Mouse (Mus musculus) liver, embryonic 15.5 days (tissue): ENCODE results near the gene Myd88. TPM values are rescaled to one million over a fixed set of nuclear protein-coding genes. Genes with fewer than 3 reads are reported as not detected.

Experiments used
- ATAC-seq: fragments of 200-750 bp; cut with Nextera tagmentation; 2 replicates; pipeline ENCODE4 v1.8.0; 2017; ENCODE audit warnings: moderate number of reproducible peaks, mild to moderate bottlenecking, moderate library complexity; ENCODE audit not compliant: insufficient read depth
- H3K27ac ChIP-seq: fragments of 300-500 bp; sonication (generic); replicated peaks from 2 replicates; pipeline ENCODE4 v1.5.1; 2015; ENCODE audit warnings: mild to moderate bottlenecking, inconsistent platforms
- H3K27me3 ChIP-seq: fragments of 300-500 bp; sonication (generic); 2 replicates; pipeline ENCODE4 v1.6.1; 2015; ENCODE audit warnings: mild to moderate bottlenecking, inconsistent platforms
- H3K36me3 ChIP-seq: fragments of 300-500 bp; sonication (generic); replicated peaks from 2 replicates; pipeline ENCODE4 v1.6.1; 2015; ENCODE audit warnings: moderate library complexity, mild to moderate bottlenecking, inconsistent platforms
- H3K4me1 ChIP-seq: fragments of 300-500 bp; sonication (generic); replicated peaks from 2 replicates; pipeline ENCODE4 v1.6.1; 2015; ENCODE audit warnings: inconsistent platforms
- H3K4me2 ChIP-seq: fragments of 300-500 bp; sonication (generic); 2 replicates; pipeline ENCODE4 v1.6.1; 2015; ENCODE audit warnings: moderate library complexity, mild to moderate bottlenecking, inconsistent platforms
- H3K4me3 ChIP-seq: fragments of 300-500 bp; sonication (generic); replicated peaks from 2 replicates; pipeline ENCODE4 v1.5.1; 2015; ENCODE audit warnings: mild to moderate bottlenecking, inconsistent platforms
- H3K9ac ChIP-seq: fragments of 300-500 bp; sonication (generic); 2 replicates; pipeline ENCODE4 v1.6.1; 2015; ENCODE audit warnings: moderate library complexity, mild to moderate bottlenecking, inconsistent platforms
- H3K9me3 ChIP-seq: fragments of 300-500 bp; sonication (generic); replicated peaks from 2 replicates; pipeline ENCODE4 v1.6.1; 2016; ENCODE audit warnings: inconsistent platforms
- WGBS: fragments of 180-500 bp; shearing (Covaris S2); methylation state at CpG from one replicate; pipeline ENCODE4 v1.1.7; 2015; ENCODE audit warnings: mixed read lengths; ENCODE audit not compliant: insufficient replicate concordance; 5-methylcytosine and 5-hydroxymethylcytosine counted together
- polyA plus RNA-seq: library from polyadenylated mRNA; unstranded; fragments of >200 nt; fragmentation: Nextera tagmentation; extraction: Ambion mirVana; gene quantifications from 2 replicates; pipeline ENCODE4 v1.2.1, GENCODE M21; 2015

Gene Myd88
- polyA plus RNA-seq, 1 experiment from 2014 or later: 15.3 TPM

GRCm38 (mm10) chr9:119363229-119363628 lies 22.0 kb upstream of the Myd88 start:
- Histone ChIP-seq H3K4me1 (peaks cover 2% of the 10 kb centered on the region), H3K4me3 (no peak overlapping the region), H3K27me3 (0 out of 2 replicates have a peak, but pooled peaks cover 2% of the 10 kb centered on the region), H3K9me3 (no peaks in the 10 kb centered on the region), H3K9ac (no peak overlapping the region), H3K27ac (no peak overlapping the region), H3K36me3 (no peaks in the 10 kb centered on the region), H3K4me2 (no peak overlapping the region)
- WGBS: 83% methylated on average over 12 of the region's 12 CpGs
- no peak for ATAC-seq

DNA sequence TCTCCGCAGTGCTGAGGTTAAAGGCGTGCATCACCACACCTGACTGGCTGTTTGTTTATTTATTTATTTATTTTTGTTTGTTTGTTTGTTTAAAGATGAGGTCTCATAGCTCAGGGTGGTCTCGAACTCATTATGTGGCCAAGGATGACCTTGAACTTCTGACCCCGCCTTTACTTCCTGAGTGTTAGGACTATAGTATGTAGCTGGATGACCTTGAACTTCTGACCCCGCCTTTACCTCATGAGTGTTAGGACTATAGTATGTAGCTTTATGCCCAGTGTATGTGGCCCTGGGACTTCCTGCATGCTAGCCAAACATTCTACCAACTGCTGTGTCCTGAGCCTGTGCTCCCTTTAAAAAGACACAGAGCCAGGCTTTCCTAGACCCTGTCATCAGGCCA lies 20.2 kb upstream of the Myd88 start:
- Histone ChIP-seq H3K27me3 (0 out of 2 replicates have a peak, but pooled peaks cover 5% of the 10 kb centered on the region), H3K4me2 (no peak overlapping the region), H3K36me3 (no peaks in the 10 kb centered on the region), H3K4me3 (no peak overlapping the region), H3K4me1 (peaks cover 14% of the 10 kb centered on the region), H3K27ac (no peak overlapping the region), H3K9ac (no peak overlapping the region), H3K9me3 (no peaks in the 10 kb centered on the region)
- no peak for ATAC-seq
- WGBS: 78% methylated on average over 5 of the region's 5 CpGs

- H3K4me1 ChIP-seq: peaks cover 14% of the 10 kb centered on the region
- no peaks in the 10 kb centered on the region for H3K9me3 ChIP-seq
- peak overlapping the region; percentile 96 for H3K4me2 ChIP-seq
- 43% methylated on average over 9 of the region's 9 CpGs for WGBS
- no peak for ATAC-seq
- no peak overlapping the region for H3K27ac ChIP-seq
- H3K27me3 ChIP-seq: 0 out of 2 replicates have a peak, but pooled peaks cover 5% of the 10 kb centered on the region
- H3K36me3 ChIP-seq: no peaks in the 10 kb centered on the region
- peak overlapping the region; percentile 70 for H3K4me3 ChIP-seq
- peak overlapping the region; percentile 67 for H3K9ac ChIP-seq
Observed at GRCm38 (mm10) chr9:119358058-119358429, 16.8 kb upstream of the Myd88 start.

GRCm38 (mm10) chr9:119357331-119358057 lies 16.3 kb upstream of the Myd88 start, which contains the start of gene Xylb:
Gene Xylb, plus strand, starts transcription at chr9:119357381.
- Histone ChIP-seq H3K4me2 (peak within 1 kb of the TSS; percentile 96), H3K4me3 (peak within 1 kb of the TSS; percentile 70), H3K4me1 (peaks cover 14% of the 10 kb centered on the region), H3K9ac (peak within 1 kb of the TSS; percentile 67), H3K9me3 (no peaks in the 10 kb centered on the region), H3K36me3 (no peaks in the 10 kb centered on the region), H3K27me3 (0 out of 2 replicates have a peak, but pooled peaks cover 5% of the 10 kb centered on the region), H3K27ac (no peak within 1 kb of the TSS)
- 2% methylated on average over 65 of the region's 65 CpGs for WGBS
- ATAC-seq: peak; percentile 87

DNA sequence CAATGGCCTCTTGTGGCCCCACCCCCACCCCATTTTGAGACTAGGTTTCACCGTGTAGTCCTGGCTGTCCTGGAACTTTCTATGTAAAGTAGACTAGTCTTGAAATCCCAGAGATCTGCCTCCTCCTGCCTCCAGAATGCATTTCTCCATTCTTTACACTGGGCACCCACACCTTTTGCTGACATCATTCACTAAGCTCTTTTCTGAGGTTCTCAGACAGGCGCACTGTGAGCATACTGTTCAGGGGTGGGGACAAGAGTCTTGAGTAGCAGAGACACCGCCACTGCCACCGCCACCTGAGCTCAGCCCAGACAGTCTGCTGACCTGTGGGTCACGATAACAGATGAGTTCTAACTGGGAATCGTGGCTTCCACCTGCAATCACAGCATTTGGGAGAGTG lies 14.7 kb upstream of the Myd88 start:
- H3K4me2 ChIP-seq: no peak overlapping the region
- H3K4me1 ChIP-seq: peaks cover 19% of the 10 kb centered on the region
- H3K4me3 ChIP-seq: no peak overlapping the region
- peaks cover 6% of the 10 kb centered on the region; the same call in 1 of the 2 replicates for H3K36me3 ChIP-seq
- H3K9me3 ChIP-seq: no peaks in the 10 kb centered on the region
- no peak overlapping the region for H3K9ac ChIP-seq
- ATAC-seq: no peak
- H3K27ac ChIP-seq: no peak overlapping the region
- WGBS: 73% methylated on average over 6 of the region's 6 CpGs
- 0 out of 2 replicates have a peak, but pooled peaks cover 5% of the 10 kb centered on the region for H3K27me3 ChIP-seq

DNA sequence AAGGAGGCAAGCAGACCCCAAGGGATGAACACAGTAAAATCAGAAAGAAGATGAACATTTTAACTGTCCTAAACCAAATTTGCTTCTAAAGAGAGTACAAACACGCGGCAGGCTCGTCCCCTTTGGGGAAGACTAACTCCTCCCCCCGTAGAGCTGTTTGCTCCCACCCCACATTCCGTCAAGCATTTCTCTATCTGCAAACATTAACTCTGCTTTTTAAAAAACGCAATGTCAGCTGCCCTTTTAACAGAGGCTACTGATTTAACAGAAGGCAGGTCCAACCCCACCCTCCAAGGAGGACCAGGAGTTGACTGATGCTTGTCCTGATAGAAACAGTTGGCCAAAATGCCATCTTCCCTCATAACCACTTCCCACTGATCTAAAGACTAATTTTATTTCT lies 12.7 kb upstream of the Myd88 start:
- H3K9me3 ChIP-seq: no peaks in the 10 kb centered on the region
- H3K27ac ChIP-seq: no peak overlapping the region
- peaks cover 21% of the 10 kb centered on the region for H3K4me1 ChIP-seq
- H3K36me3 ChIP-seq: peaks cover 6% of the 10 kb centered on the region; the same call in 1 of the 2 replicates
- ATAC-seq: no peak
- H3K9ac ChIP-seq: no peak overlapping the region
- 0 out of 2 replicates have a peak, but pooled peaks cover 5% of the 10 kb centered on the region for H3K27me3 ChIP-seq
- 64% methylated on average over 6 of the region's 6 CpGs for WGBS
- H3K4me3 ChIP-seq: no peak overlapping the region
- no peak overlapping the region for H3K4me2 ChIP-seq

GRCm38 (mm10) chr9:119352060-119352459 lies 10.8 kb upstream of the Myd88 start:
- WGBS: 28% methylated on average over 4 of the region's 4 CpGs
- ATAC-seq: peak; percentile 63
- no peak overlapping the region for H3K4me2 ChIP-seq
- H3K4me3 ChIP-seq: no peak overlapping the region
- no peaks in the 10 kb centered on the region for H3K27me3 ChIP-seq
- no peak overlapping the region for H3K9ac ChIP-seq
- no peaks in the 10 kb centered on the region for H3K9me3 ChIP-seq
- peaks cover 7% of the 10 kb centered on the region for H3K4me1 ChIP-seq
- H3K27ac ChIP-seq: no peak overlapping the region
- H3K36me3 ChIP-seq: peaks cover 21% of the 10 kb centered on the region

DNA sequence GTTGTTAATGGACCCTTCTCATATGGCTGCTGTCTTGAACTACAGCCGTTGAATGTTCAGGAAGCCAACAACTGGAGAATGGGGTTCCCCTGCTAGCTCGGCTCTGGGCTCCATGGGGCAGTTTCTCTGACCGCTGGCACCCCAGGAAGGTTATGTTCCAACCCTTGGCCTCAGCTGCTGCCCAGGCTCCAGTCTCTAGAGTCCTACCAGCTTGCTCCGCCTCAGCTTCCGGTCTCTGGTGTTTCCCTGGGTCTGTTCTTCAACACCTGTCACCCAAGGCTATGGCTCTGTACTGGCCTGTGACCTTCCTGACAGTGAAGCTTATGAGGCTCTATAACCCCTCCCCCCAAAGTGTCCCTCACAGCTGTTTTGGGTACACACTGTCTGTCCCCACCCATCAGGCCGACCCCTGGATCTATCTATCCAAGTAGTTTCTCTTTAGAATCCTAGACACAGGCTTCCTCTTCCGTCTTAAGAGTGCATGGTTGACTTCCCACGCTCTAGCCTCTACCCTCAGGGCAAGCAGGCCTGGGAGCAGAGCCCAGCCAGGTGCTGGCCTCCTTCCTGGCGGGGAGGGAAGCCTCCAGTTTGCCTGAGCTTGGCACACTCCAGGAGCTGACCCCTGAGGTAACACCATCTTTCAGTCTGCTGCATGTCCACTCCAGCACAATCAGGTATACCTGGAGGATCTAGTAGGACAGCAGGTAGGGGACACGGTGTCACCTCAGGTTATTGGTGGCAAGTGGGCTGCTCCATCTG lies 9.9 kb upstream of the Myd88 start:
- H3K9me3 ChIP-seq: no peaks in the 10 kb centered on the region
- no peak overlapping the region for H3K4me3 ChIP-seq
- H3K9ac ChIP-seq: no peak overlapping the region
- H3K4me2 ChIP-seq: no peak overlapping the region
- 75% methylated on average over 10 of the region's 10 CpGs for WGBS
- H3K27me3 ChIP-seq: no peaks in the 10 kb centered on the region
- H3K27ac ChIP-seq: no peak overlapping the region
- H3K36me3 ChIP-seq: peaks cover 28% of the 10 kb centered on the region
- ATAC-seq: no peak
- peaks cover 7% of the 10 kb centered on the region; the same call in 1 of the 2 replicates for H3K4me1 ChIP-seq

DNA sequence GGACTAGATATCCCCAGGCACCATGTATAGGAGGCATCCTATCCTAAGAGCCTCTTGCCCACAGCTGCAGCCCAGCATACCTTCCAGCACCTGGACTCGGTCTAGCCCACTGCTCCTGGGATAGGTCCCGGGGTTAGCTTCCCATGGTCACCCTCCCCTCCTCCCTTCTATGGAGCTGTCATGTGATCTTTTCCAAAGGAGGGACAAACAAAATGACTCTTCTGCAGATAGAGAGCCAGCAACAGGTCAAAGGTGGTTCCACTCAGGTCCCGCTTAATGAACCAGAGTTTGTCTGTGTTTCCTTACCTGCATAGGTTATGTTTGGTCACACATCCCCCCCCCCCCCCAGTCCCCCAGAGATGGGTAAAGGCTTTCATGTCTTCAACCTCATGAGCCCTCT lies 9.3 kb upstream of the Myd88 start:
- Histone ChIP-seq H3K27me3 (no peaks in the 10 kb centered on the region), H3K4me2 (no peak overlapping the region), H3K27ac (no peak overlapping the region), H3K36me3 (peaks cover 32% of the 10 kb centered on the region), H3K9ac (no peak overlapping the region), H3K9me3 (no peaks in the 10 kb centered on the region), H3K4me1 (peaks cover 7% of the 10 kb centered on the region; the same call in 1 of the 2 replicates), H3K4me3 (no peak overlapping the region)
- no peak; the same call in 1 of the 2 replicates for ATAC-seq
- WGBS: 70% methylated on average over 3 of the region's 3 CpGs

- WGBS: 84% methylated on average over 8 of the region's 8 CpGs
Observed at GRCm38 (mm10) chr9:119346376-119346775, 5.2 kb upstream of the Myd88 start.

GRCm38 (mm10) chr9:119342728-119343127 lies 1.5 kb upstream of the Myd88 start:
- Histone ChIP-seq H3K27ac (no peak overlapping the region), H3K4me1 (peaks cover 43% of the 10 kb centered on the region), H3K36me3 (peaks cover 30% of the 10 kb centered on the region), H3K9me3 (no peaks in the 10 kb centered on the region), H3K4me2 (peak overlapping the region; percentile 94; the same call in 1 of the 2 replicates), H3K9ac (no peak overlapping the region), H3K4me3 (no peak overlapping the region), H3K27me3 (no peaks in the 10 kb centered on the region)
- ATAC-seq: no peak
- 75% methylated on average over 7 of the region's 7 CpGs for WGBS

More at GRCm38 (mm10) chr9:119346376-119346775, 5.2 kb upstream of the Myd88 start:
- peaks cover 22% of the 10 kb centered on the region for H3K4me1 ChIP-seq
- H3K4me3 ChIP-seq: no peak overlapping the region
- no peaks in the 10 kb centered on the region for H3K27me3 ChIP-seq
- no peak overlapping the region for H3K9ac ChIP-seq
- no peaks in the 10 kb centered on the region for H3K9me3 ChIP-seq
- no peak for ATAC-seq
- no peak overlapping the region for H3K4me2 ChIP-seq
- H3K36me3 ChIP-seq: peaks cover 41% of the 10 kb centered on the region
- no peak overlapping the region for H3K27ac ChIP-seq
